Mouse (Mus musculus) CH12.LX (cell line): ENCODE results near the gene Trio. TPM values are rescaled to one million over a fixed set of nuclear protein-coding genes. Genes with fewer than 3 reads are reported as not detected.

ENCODE experiments used
- DNase-seq: peaks from one replicate; pipeline ENCODE4 v3.0.0-alpha.2; 2013; ENCODE audit errors: extremely low read depth
- H3K27ac ChIP-seq: 2 replicates; pipeline ENCODE4 v1.5.1; 2012; ENCODE audit warnings: low read depth, mild to moderate bottlenecking, control low read depth, moderate library complexity; ENCODE audit not compliant: insufficient read depth
- H3K27me3 ChIP-seq: replicated peaks from 2 replicates; pipeline ENCODE3; 2012; ENCODE audit warnings: inconsistent platforms
- H3K36me3 ChIP-seq, 2 experiments: replicated peaks in 1 of 2; 2 replicates each; pipeline versions ENCODE3 to v1.6.1; 2012; ENCODE audit warnings: inconsistent platforms in 1 of 2, low read length in 1 of 2, mild to moderate bottlenecking in 1 of 2, mixed read lengths in 1 of 2, moderate library complexity in 1 of 2; ENCODE audit not compliant: control insufficient read depth in 1 of 2, insufficient read depth in 1 of 2
- H3K4me1 ChIP-seq, 2 experiments: 2 replicates each; pipeline ENCODE4 v1.6.1; 2012; ENCODE audit warnings: inconsistent platforms in 1 of 2, moderate library complexity in 1 of 2; ENCODE audit not compliant: insufficient read depth in 2 of 2, control insufficient read depth in 1 of 2
- H3K4me2 ChIP-seq: 2 replicates; pipeline ENCODE4 v1.6.1; 2012; ENCODE audit warnings: low read depth, mild to moderate bottlenecking, control low read depth; ENCODE audit not compliant: poor library complexity, insufficient read depth, severe bottlenecking
- H3K4me3 ChIP-seq, 3 experiments: fragments of 150-350 bp in 1 of 3; sonication (generic) in 1 of 3; replicated peaks in 1 of 3; 2 replicates each; pipeline versions ENCODE3 to v1.5.1; 2011 to 2012; ENCODE audit warnings: low read depth in 2 of 3, low read length in 2 of 3, mild to moderate bottlenecking in 2 of 3, moderate library complexity in 2 of 3, control low read depth in 1 of 3, improper control_type of control experiment in 1 of 3, inconsistent platforms in 1 of 3, mixed read lengths in 1 of 3; ENCODE audit not compliant: poor library complexity in 1 of 3
- H3K79me2 ChIP-seq: replicated peaks from 2 replicates; pipeline ENCODE4 v1.6.1; 2012; ENCODE audit warnings: mild to moderate bottlenecking, moderate library complexity; ENCODE audit not compliant: control insufficient read depth, poor library complexity, insufficient read depth, severe bottlenecking; ENCODE audit errors: extremely low read depth
- H3K9ac ChIP-seq: 2 replicates; pipeline ENCODE4 v1.6.1; 2012; ENCODE audit warnings: low read depth, mild to moderate bottlenecking, control low read depth, moderate library complexity; ENCODE audit not compliant: insufficient read depth
- H3K9me3 ChIP-seq: replicated peaks from 2 replicates; pipeline ENCODE3; 2012; ENCODE audit warnings: low read length, inconsistent platforms, mixed read lengths
- CHD1 ChIP-seq: IDR thresholded peaks from 2 replicates; pipeline ENCODE4 v1.6.1; 2012; ENCODE audit warnings: low read depth, low read length, improper control_type of control experiment, inconsistent platforms
- EP300 ChIP-seq: IDR thresholded peaks from 2 replicates; pipeline ENCODE4 v1.6.1; 2011; ENCODE audit warnings: low read length, improper control_type of control experiment
- HCFC1 ChIP-seq: IDR thresholded peaks from 2 replicates; pipeline ENCODE4 v1.6.1; 2012; ENCODE audit warnings: low read depth, mild to moderate bottlenecking, inconsistent platforms, low read length, improper control_type of control experiment
- JUN ChIP-seq: IDR thresholded peaks from 2 replicates; pipeline ENCODE4 v1.6.1; 2011; ENCODE audit warnings: low read depth, mild to moderate bottlenecking, low read length, improper control_type of control experiment, moderate library complexity; ENCODE audit not compliant: insufficient read depth
- JUND ChIP-seq: conservative IDR thresholded peaks from 2 replicates; pipeline ENCODE4 v1.6.1; 2011; ENCODE audit warnings: low read depth, low read length, improper control_type of control experiment
- KAT2A ChIP-seq: IDR thresholded peaks from 2 replicates; pipeline ENCODE4 v1.6.1; 2012; ENCODE audit warnings: low read length, improper control_type of control experiment, inconsistent platforms; ENCODE audit not compliant: insufficient replicate concordance
- MAZ ChIP-seq: IDR thresholded peaks from 2 replicates; pipeline ENCODE4 v1.6.1; 2012; ENCODE audit warnings: low read depth, mild to moderate bottlenecking, inconsistent platforms, low read length, improper control_type of control experiment, moderate library complexity
- MXI1 ChIP-seq: IDR thresholded peaks from 2 replicates; pipeline ENCODE4 v1.6.1; 2011; ENCODE audit warnings: mild to moderate bottlenecking, low read depth, low read length, improper control_type of control experiment
- MYC ChIP-seq: IDR thresholded peaks from 2 replicates; pipeline ENCODE4 v1.6.1; 2011; ENCODE audit warnings: low read depth, mild to moderate bottlenecking, improper control_type of control experiment, low read length
- NELFE ChIP-seq: IDR thresholded peaks from 2 replicates; pipeline ENCODE4 v1.6.1; 2011; ENCODE audit warnings: low read depth, low read length, improper control_type of control experiment
- NRF1 ChIP-seq: IDR thresholded peaks from 2 replicates; pipeline ENCODE4 v1.6.1; 2014; ENCODE audit warnings: low read depth, mild to moderate bottlenecking, inconsistent platforms, low read length, improper control_type of control experiment, moderate library complexity
- PAX5 ChIP-seq: IDR thresholded peaks from 2 replicates; pipeline ENCODE4 v1.6.1; 2012; ENCODE audit warnings: low read length, inconsistent platforms, mixed read lengths
- POLR2A ChIP-seq: IDR thresholded peaks from 2 replicates; pipeline ENCODE4 v1.6.1; 2011; ENCODE audit warnings: low read depth, mild to moderate bottlenecking, improper control_type of control experiment, low read length
- POLR2AphosphoS2 ChIP-seq: IDR thresholded peaks from 2 replicates; pipeline ENCODE4 v1.6.1; 2011; ENCODE audit warnings: low read depth, low read length, improper control_type of control experiment
- SMC3 ChIP-seq: IDR thresholded peaks from 2 replicates; pipeline ENCODE4 v1.6.1; 2011; ENCODE audit warnings: low read depth, low read length, improper control_type of control experiment
- TCF12 ChIP-seq: IDR thresholded peaks from 2 replicates; pipeline ENCODE4 v1.6.1; 2014; ENCODE audit warnings: low read depth, mild to moderate bottlenecking, inconsistent platforms, low read length, improper control_type of control experiment
- UBTF ChIP-seq: IDR thresholded peaks from 2 replicates; pipeline ENCODE4 v1.6.1; 2012; ENCODE audit warnings: low read depth, mild to moderate bottlenecking, inconsistent platforms, low read length, improper control_type of control experiment, moderate library complexity
- USF1 ChIP-seq: IDR thresholded peaks from 2 replicates; pipeline ENCODE4 v1.6.1; 2014; ENCODE audit warnings: low read depth, mild to moderate bottlenecking, inconsistent platforms, low read length, improper control_type of control experiment
- ZC3H11A ChIP-seq: IDR thresholded peaks from 2 replicates; pipeline ENCODE4 v1.6.1; 2012; ENCODE audit warnings: low read depth, mild to moderate bottlenecking, inconsistent platforms, low read length, improper control_type of control experiment
- ZKSCAN1 ChIP-seq: IDR thresholded peaks from 2 replicates; pipeline ENCODE4 v1.6.1; 2012; ENCODE audit warnings: low read depth, inconsistent platforms, low read length, improper control_type of control experiment, borderline replicate concordance
- ZMIZ1 ChIP-seq: IDR thresholded peaks from 2 replicates; pipeline ENCODE4 v1.6.1; 2012; ENCODE audit warnings: low read depth, mild to moderate bottlenecking, inconsistent platforms, low read length, improper control_type of control experiment
- dilution Hi-C: fragments of 300-500 bp; cut with MboI; formaldehyde crosslinking; loops from 2 replicates; pipeline ENCODE4 v1.14.3; 2020; ENCODE audit warnings: low sequenced_read_pairs; ENCODE audit not compliant: extremely low pct_unique_long_range_greater_than_20kb, extremely low pct_ligation_motif_present
- in situ Hi-C: fragments of 300-500 bp; cut with MboI; formaldehyde crosslinking; loops from 3 replicates; pipeline ENCODE4 v1.14.3; 2019; ENCODE audit warnings: low sequenced_read_pairs, low pct_ligation_motif_present, low pct_unique_long_range_greater_than_20kb, mixed read lengths
- polyA plus RNA-seq: library from polyadenylated mRNA; unstranded; fragments of >175 nt; gene quantifications from 2 replicates; pipeline ENCODE4 v1.2.1, GENCODE M21; 2012; ENCODE audit warnings: low read depth; ENCODE audit not compliant: insufficient read length
- total RNA-seq, 2 experiments: library from RNA; depleted of rRNA; stranded (reverse); fragments of 300-350 nt in 1 of 2; fragments of >200 nt in 1 of 2; gene quantifications; 2 replicates each; pipeline ENCODE4 v1.2.3; 2012 to 2014

The Trio gene
- total and polyA plus RNA-seq, 3 experiments = 3.9 to 17.5 (median 4.3) TPM

DNA sequence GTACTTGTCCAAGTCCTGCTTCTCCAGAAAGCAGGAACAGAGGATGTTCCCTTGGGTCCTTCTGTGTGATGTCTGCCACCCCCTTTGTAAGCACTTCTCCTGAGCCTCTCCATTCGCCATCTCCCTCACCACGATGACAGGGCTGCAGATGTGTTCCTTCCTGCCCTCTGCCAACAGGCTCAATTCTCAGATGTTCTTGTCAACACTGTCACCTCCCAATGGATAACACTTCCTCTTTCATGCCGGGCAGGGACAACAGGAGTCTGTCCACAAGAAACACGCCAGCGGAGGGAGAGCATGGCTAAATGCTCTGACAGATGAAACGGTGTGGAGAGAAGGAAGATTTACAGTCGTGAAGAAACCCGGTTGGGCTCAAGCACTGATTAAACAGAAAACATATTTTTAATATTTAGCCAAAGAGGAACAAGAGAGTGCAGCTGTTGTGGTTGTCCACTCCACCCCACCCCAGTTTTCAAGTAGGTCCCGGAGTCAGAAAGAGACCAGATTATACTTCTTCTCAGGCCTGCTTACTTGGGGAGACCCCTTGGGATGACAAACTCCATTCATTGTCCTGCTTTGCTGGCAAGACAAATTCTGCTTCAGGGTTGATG is 337.5 kb downstream of the Trio start:
- dilution Hi-C loops = no loop called here
- no peak for TF ChIP-seq CHD1
- no peak for TF ChIP-seq USF1
- TF ChIP-seq MAZ = no peak
- TF ChIP-seq ZKSCAN1 = no peak
- TF ChIP-seq JUN = no peak
- TF ChIP-seq TCF12 = no peak
- no peak for TF ChIP-seq ZMIZ1
- no peak for TF ChIP-seq MYC
- H3K4me2 ChIP-seq = no peak overlapping the region
- in situ Hi-C loops = no loop called here
- no peaks in the 10 kb centered on the region for H3K9me3 ChIP-seq
- no peak overlapping the region for H3K4me3 ChIP-seq
- H3K4me1 ChIP-seq = peaks cover 3 to 5% of the 10 kb centered on the region in 2 experiments; a peak in 2 of 4 replicates
- H3K79me2 ChIP-seq = no peaks in the 10 kb centered on the region
- no peak for DNase-seq
- no peak overlapping the region for H3K9ac ChIP-seq
- no peak overlapping the region for H3K27ac ChIP-seq
- peaks cover 4% of the 10 kb centered on the region for H3K27me3 ChIP-seq
- no peaks in the 10 kb centered on the region for H3K36me3 ChIP-seq

DNA sequence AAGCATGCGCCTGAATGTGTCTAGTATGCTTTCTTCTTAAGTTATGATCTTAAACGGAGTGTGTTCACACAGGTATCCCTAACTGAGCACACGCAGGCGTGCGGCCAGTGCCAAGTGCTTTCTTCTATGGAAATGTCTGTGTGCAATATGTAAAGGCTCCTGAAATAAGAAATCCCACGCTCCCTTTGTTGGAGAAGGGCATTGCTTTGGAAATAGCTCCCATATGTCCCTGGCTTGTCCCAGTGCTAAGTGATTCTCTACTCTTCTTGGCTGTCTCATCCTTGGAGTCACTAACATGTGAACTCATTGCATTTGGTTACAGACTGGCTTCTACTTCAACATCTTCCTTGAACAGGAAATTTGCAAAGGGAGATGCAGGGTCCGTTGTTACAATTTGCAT is 340.8 kb downstream of the Trio start:
- no peaks in the 10 kb centered on the region for H3K79me2 ChIP-seq
- no peak overlapping the region for H3K4me3 ChIP-seq
- no peak for DNase-seq
- in situ Hi-C loops (no loop called here), dilution Hi-C loops (no loop called here)
- H3K9ac ChIP-seq = no peak overlapping the region
- TF ChIP-seq ZC3H11A (no peak), SMC3 (no peak), MAZ (no peak), MXI1 (no peak), HCFC1 (no peak), USF1 (no peak), ZMIZ1 (no peak), KAT2A (no peak), EP300 (no peak), POLR2A (no peak), NELFE (no peak), UBTF (no peak), NRF1 (no peak), JUND (no peak), POLR2AphosphoS2 (no peak), TCF12 (no peak), PAX5 (no peak), MYC (no peak)
- H3K27ac ChIP-seq = no peak overlapping the region
- no peaks in the 10 kb centered on the region for H3K9me3 ChIP-seq
- H3K4me2 ChIP-seq = no peak overlapping the region
- H3K4me1 ChIP-seq = peaks cover 6 to 15% of the 10 kb centered on the region in 2 experiments
- H3K27me3 ChIP-seq = peaks cover 23% of the 10 kb centered on the region
- no peaks in the 10 kb centered on the region for H3K36me3 ChIP-seq
